Mouse (Mus musculus) spleen, adult 10 weeks (tissue): ENCODE measurements around the gene Slc15a1. TPM values are rescaled to one million over a fixed set of nuclear protein-coding genes. Genes with fewer than 3 reads are reported as not detected.

Source experiments
- polyA plus RNA-seq: library from polyadenylated mRNA; stranded (reverse); fragments of 350-450 nt; fragmentation: Illumina TruSeq; extraction: RNeasy Lipid Tissue Mini Kit (QIAGEN cat#74804); gene quantifications from one replicate; pipeline ENCODE4 v1.2.3, GENCODE M21; 2015; ENCODE audit warnings: low replicate concordance; ENCODE audit not compliant: insufficient read depth

Gene Slc15a1
- polyA plus RNA-seq = 0.07 TPM

GRCm38 (mm10) chr14:121504781-121505484, at the start of gene Slc15a1:
Gene Slc15a1 (minus strand): TSS chr14:121505252.

Other genes with a start within 250 kb of the Slc15a1 start
- gene Stk24, start 125.2 kb downstream of the Slc15a1 start, polyA plus RNA-seq = 205 TPM